Mouse (Mus musculus): ENCODE data around the gene Usp29.

DNA sequence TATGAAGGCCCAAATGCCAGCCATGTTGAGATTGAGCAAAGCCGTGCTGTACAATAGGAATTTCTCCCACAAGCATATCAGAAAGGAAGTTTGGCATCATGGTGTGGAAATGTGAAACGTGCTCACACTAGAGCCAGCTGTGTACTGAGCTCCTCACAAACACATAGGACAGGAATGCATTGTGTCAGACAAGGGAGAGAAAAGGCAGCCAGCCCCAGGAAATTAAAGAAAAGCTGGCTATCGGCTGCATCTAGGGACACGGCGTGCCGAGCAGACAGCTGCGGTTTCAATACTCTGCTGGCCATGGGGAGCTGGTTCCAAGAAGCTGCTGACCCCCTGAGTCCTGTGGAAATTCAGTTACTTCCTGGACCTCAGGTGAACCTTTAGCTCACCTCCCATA lies 155.0 kb downstream of the Usp29 start:
- TF ChIP-seq CTCF (IDR thresholded peaks at IDR 0.05; ENCODE audit: low read depth) (no peak), EP300 (IDR thresholded peaks at IDR 0.05; ENCODE audit: low read depth) (no peak)

Measured in liver, embryonic 14.5 days (tissue).